Mouse (Mus musculus): ENCODE results near the gene Ssc5d. TPM values are rescaled to one million over a fixed set of nuclear protein-coding genes. Genes with fewer than 3 reads are reported as not detected.

The Ssc5d gene
- polyA plus RNA-seq, 1 experiment from 2014 or later: 2.0 TPM

DNA sequence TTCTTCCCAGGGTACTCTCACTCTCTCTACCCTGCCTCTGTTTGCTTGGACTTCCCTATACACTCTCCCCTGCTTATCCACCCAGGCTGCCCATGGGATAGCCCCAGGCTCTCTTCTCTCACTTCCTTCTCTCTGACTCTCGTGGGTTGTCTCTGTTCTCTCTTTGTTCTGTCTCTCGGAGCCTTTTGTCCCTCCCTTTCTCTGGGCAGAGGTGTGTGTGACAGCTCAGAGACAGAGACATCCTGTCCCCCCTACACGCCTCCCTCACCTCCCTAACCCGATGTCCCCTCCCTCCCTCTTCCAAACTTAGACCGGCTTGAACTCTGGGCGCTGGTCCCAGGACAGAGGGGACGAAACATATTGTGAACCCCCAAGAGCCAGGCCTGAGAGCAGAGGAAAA, 46.1 kb downstream of the Ssc5d start:
- no peaks in the 10 kb centered on the region for H3K9me3 ChIP-seq (replicated peaks)
- H3K27ac ChIP-seq: no peak overlapping the region
- no peak for DNase-seq (ENCODE audit: low spot score)
- 16% methylated on average over 7 of the region's 7 CpGs for WGBS
- H3K4me3 ChIP-seq: no peak overlapping the region
- no peaks in the 10 kb centered on the region for H3K27me3 ChIP-seq (ENCODE audit: low read depth, poor library complexity, severe bottlenecking)
- no peaks in the 10 kb centered on the region for H3K36me3 ChIP-seq
- H3K4me1 ChIP-seq: peaks cover 3% of the 10 kb centered on the region; the same call in 1 of the 2 replicates

- Histone ChIP-seq H3K9me3 (replicated peaks) (no peaks in the 10 kb centered on the region), H3K4me3 (no peak overlapping the region), H3K4me1 (peaks cover 3% of the 10 kb centered on the region; the same call in 1 of the 2 replicates), H3K27ac (no peak overlapping the region), H3K27me3 (ENCODE audit: low read depth, poor library complexity, severe bottlenecking) (no peaks in the 10 kb centered on the region), H3K36me3 (no peaks in the 10 kb centered on the region)
- DNase-seq (ENCODE audit: low spot score): no peak
- 82% methylated on average over 18 of the region's 18 CpGs for WGBS
Measured at GRCm38 (mm10) chr7:4972321-4973047, 46.9 kb downstream of the Ssc5d start.

DNA sequence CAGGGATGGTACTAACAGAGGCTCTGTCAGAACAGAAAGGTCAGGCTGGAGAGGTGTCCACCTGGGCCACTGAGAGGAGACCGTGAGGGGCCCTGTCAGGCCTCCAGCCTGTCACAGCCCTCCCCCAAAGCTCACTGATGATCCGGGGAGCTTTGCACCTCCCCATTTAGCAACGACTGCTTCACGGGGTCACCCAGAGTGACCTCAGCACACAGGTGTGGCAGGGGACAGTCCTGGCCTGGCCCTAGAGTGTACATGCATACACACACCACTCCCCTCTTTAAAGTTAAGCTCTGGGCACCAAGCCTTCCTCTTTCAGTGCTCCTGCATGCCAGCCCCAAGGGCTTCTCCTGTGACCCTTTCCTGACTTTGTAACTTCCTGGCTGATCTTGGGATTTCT, 49.9 kb downstream of the Ssc5d start:
- no peak for DNase-seq (ENCODE audit: low spot score)
- Histone ChIP-seq H3K4me1 (peaks cover 3% of the 10 kb centered on the region; the same call in 1 of the 2 replicates), H3K4me3 (no peak overlapping the region), H3K27ac (no peak overlapping the region), H3K27me3 (ENCODE audit: low read depth, poor library complexity, severe bottlenecking) (no peaks in the 10 kb centered on the region), H3K9me3 (replicated peaks) (no peaks in the 10 kb centered on the region), H3K36me3 (no peaks in the 10 kb centered on the region)
- 56% methylated on average over 4 of the region's 4 CpGs for WGBS

GRCm38 (mm10) chr7:4976832-4977231, 51.2 kb downstream of the Ssc5d start:
- H3K27me3 ChIP-seq (ENCODE audit: low read depth, poor library complexity, severe bottlenecking): no peaks in the 10 kb centered on the region
- no peak overlapping the region for H3K27ac ChIP-seq
- 91% methylated on average over 7 of the region's 7 CpGs for WGBS
- H3K4me3 ChIP-seq: no peak overlapping the region
- DNase-seq (ENCODE audit: low spot score): no peak
- no peaks in the 10 kb centered on the region for H3K9me3 ChIP-seq (replicated peaks)
- no peaks in the 10 kb centered on the region for H3K36me3 ChIP-seq
- H3K4me1 ChIP-seq: peaks cover 3% of the 10 kb centered on the region; the same call in 1 of the 2 replicates

GRCm38 (mm10) chr7:4988250-4988649, 62.7 kb downstream of the Ssc5d start:
- 73% methylated on average over 2 of the region's 2 CpGs for WGBS
- peaks cover under 1% of the 10 kb centered on the region; the same call in 1 of the 2 replicates for H3K4me1 ChIP-seq
- DNase-seq (ENCODE audit: low spot score): no peak
- H3K36me3 ChIP-seq: peaks cover 20% of the 10 kb centered on the region
- no peak overlapping the region for H3K27ac ChIP-seq
- peaks cover 15% of the 10 kb centered on the region for H3K27me3 ChIP-seq (ENCODE audit: low read depth, poor library complexity, severe bottlenecking)
- 0 out of 2 replicates have a peak, but pooled peaks cover 2% of the 10 kb centered on the region for H3K9me3 ChIP-seq (replicated peaks)
- no peak overlapping the region for H3K4me3 ChIP-seq

GRCm38 (mm10) chr7:4993347-4993998, 67.9 kb downstream of the Ssc5d start:
- peak overlapping the region; percentile 70 for H3K4me3 ChIP-seq
- no peak for DNase-seq (ENCODE audit: low spot score)
- peaks cover 31% of the 10 kb centered on the region for H3K4me1 ChIP-seq
- 19% methylated on average over 55 of the region's 55 CpGs for WGBS
- H3K27ac ChIP-seq: no peak overlapping the region
- H3K27me3 ChIP-seq (ENCODE audit: low read depth, poor library complexity, severe bottlenecking): peaks cover 39% of the 10 kb centered on the region
- peaks cover 5% of the 10 kb centered on the region; the same call in 1 of the 2 replicates for H3K9me3 ChIP-seq (replicated peaks)
- peaks cover 36% of the 10 kb centered on the region for H3K36me3 ChIP-seq

GRCm38 (mm10) chr7:4993999-4994788, 68.6 kb downstream of the Ssc5d start:
- Histone ChIP-seq H3K27me3 (ENCODE audit: low read depth, poor library complexity, severe bottlenecking) (peaks cover 39% of the 10 kb centered on the region), H3K36me3 (peaks cover 36% of the 10 kb centered on the region), H3K27ac (no peak overlapping the region), H3K9me3 (replicated peaks) (peaks cover 5% of the 10 kb centered on the region; the same call in 1 of the 2 replicates), H3K4me1 (peaks cover 31% of the 10 kb centered on the region), H3K4me3 (peak overlapping the region; percentile 70)
- no peak for DNase-seq (ENCODE audit: low spot score)
- 45% methylated on average over 59 of the region's 59 CpGs for WGBS

Other genes with a start within 250 kb of the Ssc5d start
- gene Hspbp1, start 240.7 kb upstream of the Ssc5d start, polyA plus RNA-seq (2016; fragmentation: Nextera tagmentation; extraction: Ambion mirVana): 123 and 130 TPM in 2 replicates
- 1.3 TPM in 2 replicates for gene Brsk1, start 235.2 kb upstream of the Ssc5d start, polyA plus RNA-seq (2016; fragmentation: Nextera tagmentation; extraction: Ambion mirVana)
- 0.13 TPM in 1 of 2 replicates, not detected in the other for gene Tmem150b, start 200.5 kb upstream of the Ssc5d start, polyA plus RNA-seq (2016; fragmentation: Nextera tagmentation; extraction: Ambion mirVana)
- gene Kmt5c, start 185.7 kb upstream of the Ssc5d start, polyA plus RNA-seq (2016; fragmentation: Nextera tagmentation; extraction: Ambion mirVana): 88.9 and 100 TPM in 2 replicates
- 36.7 and 51.5 TPM in 2 replicates for gene Cox6b2, start 172.7 kb upstream of the Ssc5d start, polyA plus RNA-seq (2016; fragmentation: Nextera tagmentation; extraction: Ambion mirVana)
- gene Fam71e2, start 154.5 kb upstream of the Ssc5d start, polyA plus RNA-seq (2016; fragmentation: Nextera tagmentation; extraction: Ambion mirVana): not detected in 2 replicates
- 0.09 TPM in 1 of 2 replicates, not detected in the other for gene Il11, start 142.9 kb upstream of the Ssc5d start, polyA plus RNA-seq (2016; fragmentation: Nextera tagmentation; extraction: Ambion mirVana)
- gene Tmem190, start 142.8 kb upstream of the Ssc5d start, polyA plus RNA-seq (2016; fragmentation: Nextera tagmentation; extraction: Ambion mirVana): not detected in 2 replicates
- 4.8 and 5.8 TPM in 2 replicates for gene Tmem238, start 136.1 kb upstream of the Ssc5d start, polyA plus RNA-seq (2016; fragmentation: Nextera tagmentation; extraction: Ambion mirVana)
- gene Rpl28, start 132.9 kb upstream of the Ssc5d start, polyA plus RNA-seq (2016; fragmentation: Nextera tagmentation; extraction: Ambion mirVana): 396 and 427 TPM in 2 replicates
- gene Ube2s, start 113.2 kb upstream of the Ssc5d start, polyA plus RNA-seq (2016; fragmentation: Nextera tagmentation; extraction: Ambion mirVana): 500 and 550 TPM in 2 replicates
- gene Shisa7, start 81.1 kb upstream of the Ssc5d start, polyA plus RNA-seq (2016; fragmentation: Nextera tagmentation; extraction: Ambion mirVana): 0.16 and 0.18 TPM in 2 replicates
- 2.6 and 3.1 TPM in 2 replicates for gene Isoc2b, start 55.5 kb upstream of the Ssc5d start, polyA plus RNA-seq (2016; fragmentation: Nextera tagmentation; extraction: Ambion mirVana)
- gene Isoc2a, start 48.6 kb upstream of the Ssc5d start, polyA plus RNA-seq (2016; fragmentation: Nextera tagmentation; extraction: Ambion mirVana): 0.46 and 0.64 TPM in 2 replicates
- not detected in 2 replicates for gene Gm36210, start 19.3 kb upstream of the Ssc5d start, polyA plus RNA-seq (2016; fragmentation: Nextera tagmentation; extraction: Ambion mirVana)
- gene Zfp628, start 10.6 kb upstream of the Ssc5d start, polyA plus RNA-seq (2016; fragmentation: Nextera tagmentation; extraction: Ambion mirVana): 4.2 and 5.1 TPM in 2 replicates
- gene Nat14, start 3.8 kb upstream of the Ssc5d start, polyA plus RNA-seq (2016; fragmentation: Nextera tagmentation; extraction: Ambion mirVana): 2.8 and 4.9 TPM in 2 replicates
- gene Sbk2, start 38.6 kb downstream of the Ssc5d start, polyA plus RNA-seq (2016; fragmentation: Nextera tagmentation; extraction: Ambion mirVana): 0.10 and 0.18 TPM in 2 replicates
- gene Sbk3, start 45.4 kb downstream of the Ssc5d start, polyA plus RNA-seq (2016; fragmentation: Nextera tagmentation; extraction: Ambion mirVana): not detected in 2 replicates
- 21.9 and 28.3 TPM in 2 replicates for gene Zfp579, start 70.4 kb downstream of the Ssc5d start, polyA plus RNA-seq (2016; fragmentation: Nextera tagmentation; extraction: Ambion mirVana)
- gene Zfp524, start 88.6 kb downstream of the Ssc5d start, polyA plus RNA-seq (2016; fragmentation: Nextera tagmentation; extraction: Ambion mirVana): 8.2 and 9.0 TPM in 2 replicates
- gene Fiz1, start 88.9 kb downstream of the Ssc5d start, polyA plus RNA-seq (2016; fragmentation: Nextera tagmentation; extraction: Ambion mirVana): 64.8 and 68.3 TPM in 2 replicates
- gene Gm44973, start 89.7 kb downstream of the Ssc5d start, polyA plus RNA-seq (2016; fragmentation: Nextera tagmentation; extraction: Ambion mirVana): 2.0 TPM in 1 of 2 replicates, not detected in the other
- 7.5 and 7.7 TPM in 2 replicates for gene Zfp865, start 94.6 kb downstream of the Ssc5d start, polyA plus RNA-seq (2016; fragmentation: Nextera tagmentation; extraction: Ambion mirVana)
- 5.5 and 9.0 TPM in 2 replicates for gene Ccdc106, start 94.8 kb downstream of the Ssc5d start, polyA plus RNA-seq (2016; fragmentation: Nextera tagmentation; extraction: Ambion mirVana)
- not detected in 2 replicates for gene 4632433K11Rik, start 108.3 kb downstream of the Ssc5d start, polyA plus RNA-seq (2016; fragmentation: Nextera tagmentation; extraction: Ambion mirVana)
- gene Zfp784, start 112.7 kb downstream of the Ssc5d start, polyA plus RNA-seq (2016; fragmentation: Nextera tagmentation; extraction: Ambion mirVana): 2.5 and 4.0 TPM in 2 replicates
- 30.1 and 34.3 TPM in 2 replicates for gene Zfp580, start 125.8 kb downstream of the Ssc5d start, polyA plus RNA-seq (2016; fragmentation: Nextera tagmentation; extraction: Ambion mirVana)
- gene U2af2, start 136.4 kb downstream of the Ssc5d start, polyA plus RNA-seq (2016; fragmentation: Nextera tagmentation; extraction: Ambion mirVana): 202 and 203 TPM in 2 replicates
- 64.5 and 69.1 TPM in 2 replicates for gene Epn1, start 154.4 kb downstream of the Ssc5d start, polyA plus RNA-seq (2016; fragmentation: Nextera tagmentation; extraction: Ambion mirVana)
- not detected in 2 replicates for gene Rfpl4, start 191.2 kb downstream of the Ssc5d start, polyA plus RNA-seq (2016; fragmentation: Nextera tagmentation; extraction: Ambion mirVana)
- gene Rasl2-9, start 200.2 kb downstream of the Ssc5d start, polyA plus RNA-seq (2016; fragmentation: Nextera tagmentation; extraction: Ambion mirVana): 0.20 and 0.53 TPM in 2 replicates
- 0.05 TPM in 1 of 2 replicates, not detected in the other for gene Vmn1r55, start 223.9 kb downstream of the Ssc5d start, polyA plus RNA-seq (2016; fragmentation: Nextera tagmentation; extraction: Ambion mirVana)